Comparison of ENCODE assay signal across 17 mouse cellular contexts in genomic region chr3:116726807-116727206, GRCm38 (mm10). TPM values are rescaled to one million over a fixed set of nuclear protein-coding genes. Genes with fewer than 3 reads are reported as not detected.
DNase-seq lines count a peak whose midpoint lies in the region; ATAC-seq and TF ChIP-seq lines count a peak whose summit lies in the region.
"Had no signal": no experiment of that assay in that cellular context is flagged by ENCODE, and none has a peak within 500 bp of the region (broad histone marks: within the 10 kb centered on the region; RNA-seq: fewer than 3 reads in every experiment).

No protein-coding gene starts in this region.

- no peak overlapping the region for H3K4me3 ChIP-seq in heart, embryonic 11.5 days (ENCODE audit: low read depth, low read length)
- peak overlapping the region; percentile 18 to 40; a peak in 2 of 4 replicates for H3K4me3 ChIP-seq in ES-E14 (ENCODE audit: insufficient read depth in 1 of 2, low read depth in 1 of 2, low read length in 2 of 2, poor library complexity in 1 of 2, severe bottlenecking in 1 of 2)
- no peak overlapping the region for H3K4me3 ChIP-seq in heart, embryonic 15.5 days
- no peak overlapping the region for H3K4me3 ChIP-seq in intestine, postnatal 0 days (ENCODE audit: low read depth, low read length)
- H3K4me3 ChIP-seq: embryonic facial prominence, embryonic 13.5 days; forebrain, embryonic 12.5 days had no signal

- DNase-seq in heart, adult 18-20 months: peak; percentile 36 to 67
- no peak for DNase-seq in ES-E14 (ENCODE audit: low read depth, low spot score)
- DNase-seq in frontal cortex, postnatal 14 days (ENCODE audit: low spot score in 2 of 2): no peak
- DNase-seq in layer of hippocampus, adult 18-20 months (ENCODE audit: low spot score in 2 of 2): no peak
- no peak for DNase-seq in thymus, postnatal 36 days
- DNase-seq: cerebellum, postnatal 10 days; gastrocnemius, postnatal 14 days; right cerebral cortex, postnatal 14 days had no signal

- 50% methylated on average over 9 of the region's 9 CpGs for WGBS in heart, embryonic 11.5 days (ENCODE audit: insufficient replicate concordance)
- WGBS in heart, embryonic 15.5 days: 42% methylated on average over 9 of the region's 9 CpGs
- 25% methylated on average over 9 of the region's 9 CpGs for WGBS in intestine, postnatal 0 days

- H3K27ac ChIP-seq in heart, embryonic 11.5 days (ENCODE audit: low read depth, low read length): no peak overlapping the region
- H3K27ac ChIP-seq in ES-E14 (ENCODE audit: insufficient read depth, low read depth, low read length, poor library complexity, severe bottlenecking): peak overlapping the region; percentile 2; the same call in 1 of the 2 replicates
- H3K27ac ChIP-seq in heart, embryonic 15.5 days: no peak overlapping the region
- H3K27ac ChIP-seq in intestine, postnatal 0 days (ENCODE audit: low read depth, low read length): no peak overlapping the region; the same call in 1 of the 2 replicates
- H3K27ac ChIP-seq: embryonic facial prominence, embryonic 13.5 days; forebrain, embryonic 12.5 days; macrophage had no signal

- in situ Hi-C loops in ES-E14 (cut with MboI; ENCODE audit: low sequenced_read_pairs in 2 of 2, unreplicated experiment in 2 of 2): no loop called here

- H3K36me3 ChIP-seq in heart, embryonic 11.5 days (ENCODE audit: control insufficient read depth, insufficient read depth, low read length): no peaks in the 10 kb centered on the region
- H3K36me3 ChIP-seq in ES-E14 (ENCODE audit: control insufficient read depth, insufficient read depth, low read length, poor library complexity, severe bottlenecking): no peaks in the 10 kb centered on the region
- no peaks in the 10 kb centered on the region for H3K36me3 ChIP-seq in heart, embryonic 15.5 days
- no peaks in the 10 kb centered on the region for H3K36me3 ChIP-seq in intestine, postnatal 0 days (ENCODE audit: control insufficient read depth, insufficient read depth)
- H3K36me3 ChIP-seq: embryonic facial prominence, embryonic 13.5 days; forebrain, embryonic 12.5 days had no signal

- H3K27me3 ChIP-seq in heart, embryonic 11.5 days (ENCODE audit: control insufficient read depth, insufficient read depth, low read length): no peaks in the 10 kb centered on the region
- H3K27me3 ChIP-seq in heart, embryonic 15.5 days: no peaks in the 10 kb centered on the region
- no peaks in the 10 kb centered on the region for H3K27me3 ChIP-seq in intestine, postnatal 0 days (replicated peaks; ENCODE audit: control insufficient read depth, insufficient read depth, low read length)
- H3K27me3 ChIP-seq: embryonic facial prominence, embryonic 13.5 days had no signal

- H3K4me1 ChIP-seq in heart, embryonic 11.5 days (ENCODE audit: control insufficient read depth, insufficient read depth, low read length): no peaks in the 10 kb centered on the region
- peaks cover 8% of the 10 kb centered on the region in 2 experiments; a peak in 2 of 4 replicates for H3K4me1 ChIP-seq in ES-E14 (ENCODE audit: control insufficient read depth in 2 of 2, insufficient read depth in 2 of 2, low read length in 2 of 2, poor library complexity in 1 of 2)
- peaks cover 5% of the 10 kb centered on the region for H3K4me1 ChIP-seq in heart, embryonic 15.5 days (replicated peaks)
- no peaks in the 10 kb centered on the region for H3K4me1 ChIP-seq in intestine, postnatal 0 days (replicated peaks; ENCODE audit: control insufficient read depth, insufficient read depth, low read length)
- H3K4me1 ChIP-seq: embryonic facial prominence, embryonic 13.5 days; forebrain, embryonic 12.5 days had no signal

- H3K9ac ChIP-seq in heart, embryonic 11.5 days (ENCODE audit: low read depth, low read length): no peak overlapping the region
- 0 out of 2 replicates have a peak overlapping the region, but pooled peaks have one; percentile 52 for H3K9ac ChIP-seq in ES-E14 (ENCODE audit: insufficient read depth, low read depth, low read length, poor library complexity, severe bottlenecking)
- no peak overlapping the region for H3K9ac ChIP-seq in heart, embryonic 15.5 days
- no peak overlapping the region for H3K9ac ChIP-seq in intestine, postnatal 0 days (ENCODE audit: low read depth, low read length)
- H3K9ac ChIP-seq: embryonic facial prominence, embryonic 13.5 days; forebrain, embryonic 12.5 days had no signal

- H3K4me2 ChIP-seq in heart, embryonic 11.5 days: no peak overlapping the region
- H3K4me2 ChIP-seq in heart, embryonic 15.5 days: peak overlapping the region; percentile 4; the same call in 1 of the 2 replicates
- peak overlapping the region; percentile 37 for H3K4me2 ChIP-seq in intestine, postnatal 0 days (replicated peaks; ENCODE audit: low read depth)
- H3K4me2 ChIP-seq: embryonic facial prominence, embryonic 13.5 days; forebrain, embryonic 12.5 days had no signal

- H3K9me3 ChIP-seq in heart, embryonic 11.5 days (replicated peaks; ENCODE audit: control insufficient read depth, low read length): no peaks in the 10 kb centered on the region
- H3K9me3 ChIP-seq in ES-E14 (ENCODE audit: control insufficient read depth, insufficient read depth, low read depth, low read length): no peaks in the 10 kb centered on the region
- H3K9me3 ChIP-seq in heart, embryonic 15.5 days (replicated peaks): no peaks in the 10 kb centered on the region
- no peaks in the 10 kb centered on the region for H3K9me3 ChIP-seq in intestine, postnatal 0 days (ENCODE audit: control insufficient read depth)
- H3K9me3 ChIP-seq: embryonic facial prominence, embryonic 13.5 days; forebrain, embryonic 12.5 days had no signal

- no peak for ATAC-seq in heart, embryonic 11.5 days (replicated peaks; ENCODE audit: insufficient number of reproducible peaks, low FRiP score, low TSS enrichment)
- ATAC-seq in heart, embryonic 15.5 days (replicated peaks; ENCODE audit: insufficient number of reproducible peaks, insufficient read depth, low FRiP score, low read depth): 0 out of 2 replicates have a peak, but pooled peaks have one; percentile 47
- ATAC-seq in intestine, postnatal 0 days: peak; percentile 80
- ATAC-seq: inflammation-experienced regulatory T-cells, adult 6 months had no signal

- TF ChIP-seq CTCF in intestine, postnatal 0 days (IDR thresholded peaks at IDR 0.05; ENCODE audit: low read depth): no peak

TF ChIP-seq in ES-E14, 5 proteins besides CTCF, POLR2A, EP300 and RAD21:
- TF ChIP-seq HCFC1 (IDR thresholded peaks at IDR 0.05; ENCODE audit: borderline replicate concordance, insufficient read depth, low read length) (no peak), MAFK (IDR thresholded peaks at IDR 0.05; ENCODE audit: insufficient read depth, low read depth, low read length) (no peak), ZC3H11A (IDR thresholded peaks at IDR 0.05; ENCODE audit: borderline replicate concordance, low read depth, low read length) (no peak), CHD2 (IDR thresholded peaks at IDR 0.05; ENCODE audit: low read depth, low read length) (no peak), ZNF384 (IDR thresholded peaks at IDR 0.05; ENCODE audit: low read depth, low read length) (no peak)
TF ChIP-seq in ES-E14: peak in this region for 0.

RNA-seq across cellular contexts. Expression of gene Slc35a3, which starts 14.2 kb away (rescaled TPM):
- total RNA-seq in heart, adult 18-20 months (2021): 10 to 100 TPM; 10.7 to 11.1 TPM
- polyA plus RNA-seq in heart, embryonic 11.5 days (2014; fragmentation: Nextera tagmentation; extraction: Ambion mirVana): 13.4 and 15.9 TPM in 2 replicates
- 20.1 and 20.3 TPM in 2 replicates for total RNA-seq in ES-E14 (2012; rRNA removed)
- 7.9 and 11.2 TPM in 2 replicates for polyA plus RNA-seq in heart, embryonic 15.5 days (2015; fragmentation: Nextera tagmentation; extraction: Ambion mirVana)
- 19.1 and 20.0 TPM in 2 replicates for polyA plus RNA-seq in intestine, postnatal 0 days (2015; fragmentation: Nextera tagmentation; extraction: Ambion mirVana)
- total RNA-seq in layer of hippocampus, adult 18-20 months (2021): 10 to 100 TPM; 16.5 to 18.1 TPM

RNA-seq across cellular contexts. Expression of gene Gm43191, which starts 45.7 kb away (rescaled TPM):
- not detected for total RNA-seq in heart, adult 18-20 months (2021)
- polyA plus RNA-seq in heart, embryonic 11.5 days (2014; fragmentation: Nextera tagmentation; extraction: Ambion mirVana): not detected in 2 replicates
- total RNA-seq in ES-E14 (2012; rRNA removed): 0.48 and 0.94 TPM in 2 replicates
- polyA plus RNA-seq in heart, embryonic 15.5 days (2015; fragmentation: Nextera tagmentation; extraction: Ambion mirVana): not detected in 2 replicates
- polyA plus RNA-seq in intestine, postnatal 0 days (2015; fragmentation: Nextera tagmentation; extraction: Ambion mirVana): not detected in 2 replicates
- total RNA-seq in layer of hippocampus, adult 18-20 months (2021): not detected
- total RNA-seq: adrenal gland, adult 18-20 months; gastrocnemius, postnatal 14 days; liver, adult 2 months had no signal
- polyA plus RNA-seq: embryonic facial prominence, embryonic 13.5 days; forebrain, embryonic 12.5 days; inflammation-experienced regulatory T-cells, adult 6 months; liver, adult 2 months; macrophage had no signal

Comparison
In these comparisons a context has a peak if more than half of its experiments do, and no peak if none do; other contexts are left out.
1. DNase-seq: peak in heart, adult 18-20 months (2 of 2); none in ES-E14 (single experiment), frontal cortex, postnatal 14 days (0 of 2), layer of hippocampus, adult 18-20 months (0 of 2) and thymus, postnatal 36 days (0 of 2).
2. H3K4me3 ChIP-seq: peak in ES-E14 (2 of 2); none in heart, embryonic 11.5 days (single experiment), heart, embryonic 15.5 days (single experiment) and intestine, postnatal 0 days (single experiment).